Mouse (Mus musculus): Measurements from ENCODE around the gene Slco4a1. TPM values are rescaled to one million over a fixed set of nuclear protein-coding genes. Genes with fewer than 3 reads are reported as not detected.

Gene Slco4a1
- polyA plus RNA-seq, 1 experiment from 2014 or later, result 3.4 TPM

- ATAC-seq (ENCODE audit: low FRiP score), result no peak
- H3K9ac ChIP-seq, result peak overlapping the region; percentile 51
- H3K27ac ChIP-seq, result no peak overlapping the region
- peak overlapping the region; percentile 87 for H3K4me2 ChIP-seq (replicated peaks)
- peaks cover 21% of the 10 kb centered on the region for H3K4me1 ChIP-seq
- H3K4me3 ChIP-seq, result peak overlapping the region; percentile 51
- peaks cover 57% of the 10 kb centered on the region for H3K27me3 ChIP-seq
- H3K36me3 ChIP-seq, result no peaks in the 10 kb centered on the region
- H3K9me3 ChIP-seq (replicated peaks), result no peaks in the 10 kb centered on the region
- WGBS, result under 1% methylated on average over 28 of the region's 28 CpGs
Observed at GRCm38 (mm10) chr2:180456705-180457104, 660 bp downstream of the Slco4a1 start.

DNA sequence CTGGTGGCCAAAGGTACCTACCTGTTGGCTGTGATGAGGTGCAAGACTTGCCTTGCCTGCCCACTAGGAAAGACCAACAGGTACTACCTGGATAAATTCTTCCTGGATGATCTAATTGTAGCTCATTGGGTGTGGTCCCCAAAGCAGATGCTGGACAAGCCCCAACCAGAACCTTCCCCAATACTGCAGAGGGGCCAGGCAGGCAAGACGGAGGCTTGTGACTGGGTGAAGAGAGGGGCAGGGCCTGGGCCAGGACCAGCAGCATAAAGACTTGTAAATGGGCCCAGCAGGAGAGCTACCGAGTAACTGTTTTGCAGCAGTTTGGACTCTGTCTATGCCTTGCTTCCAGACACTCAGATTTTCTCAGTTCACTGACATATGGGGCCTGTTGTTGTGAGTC, 1.6 kb downstream of the Slco4a1 start:
- peaks cover 21% of the 10 kb centered on the region for H3K4me1 ChIP-seq
- H3K9me3 ChIP-seq (replicated peaks), result no peaks in the 10 kb centered on the region
- H3K4me2 ChIP-seq (replicated peaks), result no peak overlapping the region
- H3K4me3 ChIP-seq, result no peak overlapping the region
- no peaks in the 10 kb centered on the region for H3K36me3 ChIP-seq
- 25% methylated on average over 2 of the region's 2 CpGs for WGBS
- no peak overlapping the region for H3K9ac ChIP-seq
- H3K27ac ChIP-seq, result no peak overlapping the region
- ATAC-seq (ENCODE audit: low FRiP score), result no peak
- peaks cover 57% of the 10 kb centered on the region for H3K27me3 ChIP-seq

- ATAC-seq (ENCODE audit: low FRiP score), result no peak
- H3K27me3 ChIP-seq, result peaks cover 53% of the 10 kb centered on the region
- 72% methylated on average over 4 of the region's 4 CpGs for WGBS
- no peak overlapping the region for H3K4me2 ChIP-seq (replicated peaks)
- no peak overlapping the region for H3K9ac ChIP-seq
- no peak overlapping the region for H3K27ac ChIP-seq
- H3K4me1 ChIP-seq, result peaks cover 21% of the 10 kb centered on the region
- H3K4me3 ChIP-seq, result no peak overlapping the region
- no peaks in the 10 kb centered on the region for H3K36me3 ChIP-seq
- H3K9me3 ChIP-seq (replicated peaks), result no peaks in the 10 kb centered on the region
Observed at GRCm38 (mm10) chr2:180459437-180459836, 3.4 kb downstream of the Slco4a1 start.

DNA sequence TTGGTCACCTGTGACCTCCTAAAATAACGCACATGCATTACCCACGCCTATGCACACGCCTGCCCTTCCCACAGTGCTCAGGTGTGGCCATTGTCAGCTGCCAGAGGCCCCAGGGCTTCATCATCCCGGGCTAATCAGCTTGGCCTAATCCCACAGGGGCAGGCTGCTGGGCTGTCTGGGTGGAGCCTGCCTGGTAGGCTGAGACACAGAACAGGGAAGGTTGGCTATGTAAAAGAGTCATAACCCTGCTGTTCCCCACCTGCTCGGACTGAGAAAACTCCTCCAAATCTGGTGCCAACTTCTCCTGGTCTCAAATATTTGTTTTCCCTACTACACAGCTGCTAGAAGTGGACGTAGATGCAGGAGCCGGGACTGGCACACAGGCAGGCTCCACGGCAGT, 4.8 kb downstream of the Slco4a1 start:
- Histone ChIP-seq H3K9me3 (replicated peaks) (no peaks in the 10 kb centered on the region), H3K36me3 (no peaks in the 10 kb centered on the region), H3K27me3 (peaks cover 44% of the 10 kb centered on the region), H3K27ac (no peak overlapping the region), H3K4me3 (no peak overlapping the region), H3K4me2 (replicated peaks) (no peak overlapping the region), H3K9ac (no peak overlapping the region), H3K4me1 (peaks cover 17% of the 10 kb centered on the region)
- 59% methylated on average over 8 of the region's 8 CpGs for WGBS
- no peak for ATAC-seq (ENCODE audit: low FRiP score)

- WGBS, result 85% methylated on average over 8 of the region's 8 CpGs
- Histone ChIP-seq H3K4me1 (peaks cover 8% of the 10 kb centered on the region; the same call in 1 of the 2 replicates), H3K27ac (no peak overlapping the region), H3K4me3 (no peak overlapping the region), H3K27me3 (peaks cover 26% of the 10 kb centered on the region), H3K9ac (no peak overlapping the region), H3K4me2 (replicated peaks) (no peak overlapping the region), H3K36me3 (no peaks in the 10 kb centered on the region), H3K9me3 (replicated peaks) (no peaks in the 10 kb centered on the region)
- no peak for ATAC-seq (ENCODE audit: low FRiP score)
Observed at GRCm38 (mm10) chr2:180462593-180462992, 6.5 kb downstream of the Slco4a1 start.

GRCm38 (mm10) chr2:180466505-180466904, 10.5 kb downstream of the Slco4a1 start:
- peak; percentile 72 for ATAC-seq (ENCODE audit: low FRiP score)
- 45% methylated on average over 7 of the region's 7 CpGs for WGBS
- no peak overlapping the region for H3K4me3 ChIP-seq

GRCm38 (mm10) chr2:180468871-180469270, 12.8 kb downstream of the Slco4a1 start:
- Histone ChIP-seq H3K9ac (no peak overlapping the region), H3K4me2 (replicated peaks) (no peak overlapping the region), H3K27me3 (peaks cover 13% of the 10 kb centered on the region), H3K4me1 (peaks cover 8% of the 10 kb centered on the region), H3K36me3 (no peaks in the 10 kb centered on the region), H3K9me3 (replicated peaks) (no peaks in the 10 kb centered on the region), H3K27ac (no peak overlapping the region), H3K4me3 (no peak overlapping the region)
- no peak for ATAC-seq (ENCODE audit: low FRiP score)
- 90% methylated on average over 8 of the region's 8 CpGs for WGBS

More at GRCm38 (mm10) chr2:180466505-180466904, 10.5 kb downstream of the Slco4a1 start:
- no peaks in the 10 kb centered on the region for H3K9me3 ChIP-seq (replicated peaks)
- H3K36me3 ChIP-seq, result no peaks in the 10 kb centered on the region
- no peak overlapping the region for H3K9ac ChIP-seq
- peaks cover 7% of the 10 kb centered on the region; the same call in 1 of the 2 replicates for H3K27me3 ChIP-seq
- H3K4me1 ChIP-seq, result peaks cover 4% of the 10 kb centered on the region; the same call in 1 of the 2 replicates
- H3K4me2 ChIP-seq (replicated peaks), result no peak overlapping the region
- no peak overlapping the region for H3K27ac ChIP-seq

DNA sequence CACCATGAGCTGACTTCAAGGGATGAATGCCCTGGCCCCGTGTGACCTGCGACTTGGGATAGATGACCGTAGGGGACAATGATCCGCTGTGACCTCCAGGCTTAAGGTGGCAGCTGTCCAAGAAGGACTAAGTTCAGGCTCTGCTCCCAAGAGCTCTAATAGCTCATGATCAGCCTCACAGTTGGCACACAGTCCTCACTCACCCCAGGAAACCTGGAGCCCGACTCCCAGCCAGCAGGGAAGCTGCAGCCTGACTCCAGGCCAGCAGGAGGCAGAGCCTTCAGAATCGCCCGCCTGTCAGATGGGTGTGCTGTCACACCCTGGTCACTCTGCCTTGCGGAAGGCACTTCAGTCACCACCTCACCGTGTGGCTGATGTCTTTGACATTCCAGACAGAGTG, 13.7 kb downstream of the Slco4a1 start:
- WGBS, result 63% methylated on average over 9 of the region's 9 CpGs
- no peak overlapping the region for H3K27ac ChIP-seq
- H3K4me2 ChIP-seq (replicated peaks), result no peak overlapping the region
- H3K9ac ChIP-seq, result no peak overlapping the region
- H3K9me3 ChIP-seq (replicated peaks), result no peaks in the 10 kb centered on the region
- H3K4me1 ChIP-seq, result peaks cover 8% of the 10 kb centered on the region; the same call in 1 of the 2 replicates
- H3K27me3 ChIP-seq, result peaks cover 13% of the 10 kb centered on the region
- ATAC-seq (ENCODE audit: low FRiP score), result no peak
- H3K36me3 ChIP-seq, result no peaks in the 10 kb centered on the region
- no peak overlapping the region for H3K4me3 ChIP-seq

- H3K27ac ChIP-seq, result no peak overlapping the region
- H3K9ac ChIP-seq, result no peak overlapping the region
- peak; percentile 33 for ATAC-seq (ENCODE audit: low FRiP score)
- 4% methylated on average over 21 of the region's 21 CpGs for WGBS
- peaks cover 13% of the 10 kb centered on the region for H3K27me3 ChIP-seq
- H3K36me3 ChIP-seq, result no peaks in the 10 kb centered on the region
- H3K4me3 ChIP-seq, result no peak overlapping the region
- 0 out of 2 replicates have a peak overlapping the region, but pooled peaks have one; percentile 17 for H3K4me2 ChIP-seq (replicated peaks)
- peaks cover 4% of the 10 kb centered on the region; the same call in 1 of the 2 replicates for H3K4me1 ChIP-seq
- no peaks in the 10 kb centered on the region for H3K9me3 ChIP-seq (replicated peaks)
Observed at GRCm38 (mm10) chr2:180472306-180473079, 16.4 kb downstream of the Slco4a1 start.

- Histone ChIP-seq H3K27me3 (peaks cover 13% of the 10 kb centered on the region), H3K4me2 (replicated peaks) (no peak overlapping the region), H3K36me3 (no peaks in the 10 kb centered on the region), H3K9me3 (replicated peaks) (no peaks in the 10 kb centered on the region), H3K4me3 (no peak overlapping the region), H3K4me1 (peaks cover 4% of the 10 kb centered on the region; the same call in 1 of the 2 replicates), H3K27ac (no peak overlapping the region), H3K9ac (no peak overlapping the region)
- peak; percentile 83 for ATAC-seq (ENCODE audit: low FRiP score)
- whole genome bisulfite sequencing, result 39% methylated on average over 7 of the region's 7 CpGs
Observed at GRCm38 (mm10) chr2:180473080-180473440, 17.0 kb downstream of the Slco4a1 start.

GRCm38 (mm10) chr2:180474864-180475263, 18.8 kb downstream of the Slco4a1 start:
- H3K27me3 ChIP-seq, result peaks cover 18% of the 10 kb centered on the region
- peaks cover 4% of the 10 kb centered on the region; the same call in 1 of the 2 replicates for H3K4me1 ChIP-seq
- no peak overlapping the region for H3K9ac ChIP-seq
- WGBS, result 95% methylated on average over 3 of the region's 3 CpGs
- no peak overlapping the region for H3K27ac ChIP-seq
- H3K4me2 ChIP-seq (replicated peaks), result no peak overlapping the region
- no peak for ATAC-seq (ENCODE audit: low FRiP score)
- H3K4me3 ChIP-seq, result no peak overlapping the region
- H3K9me3 ChIP-seq (replicated peaks), result no peaks in the 10 kb centered on the region
- H3K36me3 ChIP-seq, result no peaks in the 10 kb centered on the region

GRCm38 (mm10) chr2:180482274-180482673, 26.2 kb downstream of the Slco4a1 start:
- H3K27ac ChIP-seq, result peak overlapping the region; percentile 74
- peaks cover 17% of the 10 kb centered on the region for H3K27me3 ChIP-seq
- no peak overlapping the region for H3K9ac ChIP-seq
- H3K4me2 ChIP-seq (replicated peaks), result peak overlapping the region; percentile 34
- peaks cover 26% of the 10 kb centered on the region for H3K4me1 ChIP-seq
- H3K36me3 ChIP-seq, result no peaks in the 10 kb centered on the region
- no peaks in the 10 kb centered on the region for H3K9me3 ChIP-seq (replicated peaks)
- peak; percentile 76 for ATAC-seq (ENCODE audit: low FRiP score)
- H3K4me3 ChIP-seq, result no peak overlapping the region
- WGBS, result 14% methylated on average over 16 of the region's 16 CpGs

DNA sequence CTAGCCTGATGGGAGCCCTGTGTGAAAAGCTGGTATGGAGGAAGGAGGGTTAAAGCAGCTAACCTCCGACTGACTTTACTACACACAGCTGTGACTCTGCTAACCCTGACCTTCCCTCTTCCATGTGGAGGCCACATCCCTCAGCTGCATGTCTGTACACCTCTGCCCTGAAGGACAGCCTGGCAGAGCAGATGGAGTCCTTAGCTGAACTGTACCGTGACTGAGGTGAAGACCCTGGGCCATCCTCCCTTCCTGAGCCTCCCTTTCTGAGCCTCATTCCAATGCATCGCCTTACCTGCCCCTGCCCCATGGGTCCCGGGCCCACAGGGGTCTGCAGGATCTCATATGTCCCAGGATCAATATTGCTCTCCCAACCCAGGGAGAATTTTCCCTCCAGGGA, 28.8 kb downstream of the Slco4a1 start:
- no peak for ATAC-seq (ENCODE audit: low FRiP score)
- H3K27me3 ChIP-seq, result peaks cover 12% of the 10 kb centered on the region
- no peak overlapping the region for H3K4me2 ChIP-seq (replicated peaks)
- H3K4me1 ChIP-seq, result peaks cover 39% of the 10 kb centered on the region
- no peak overlapping the region for H3K4me3 ChIP-seq
- peak overlapping the region; percentile 50 for H3K27ac ChIP-seq
- H3K9ac ChIP-seq, result no peak overlapping the region
- WGBS, result 52% methylated on average over 4 of the region's 4 CpGs
- no peaks in the 10 kb centered on the region for H3K36me3 ChIP-seq
- no peaks in the 10 kb centered on the region for H3K9me3 ChIP-seq (replicated peaks)
